Mouse (Mus musculus): ENCODE results near the gene Cyp4a10.
"Not testable (repeated sequence)": the region's sequence is repeated elsewhere in the genome, so short reads cannot be mapped to it uniquely, and the experiment has no call there.

Cyp4a10 gene

GRCm38 (mm10) chr4:115518000-115518399 is at the start of gene Cyp4a10:
TSS of gene Cyp4a10 (plus strand) at chr4:115518264.
- not testable (repeated sequence) for DNase-seq

GRCm38 (mm10) chr4:115473585-115473984 is 44.5 kb upstream of the Cyp4a10 start:
- not testable (repeated sequence) for DNase-seq

- DNase-seq = not testable (repeated sequence)
Measured at GRCm38 (mm10) chr4:115476051-115476450, 42.0 kb upstream of the Cyp4a10 start.

DNA sequence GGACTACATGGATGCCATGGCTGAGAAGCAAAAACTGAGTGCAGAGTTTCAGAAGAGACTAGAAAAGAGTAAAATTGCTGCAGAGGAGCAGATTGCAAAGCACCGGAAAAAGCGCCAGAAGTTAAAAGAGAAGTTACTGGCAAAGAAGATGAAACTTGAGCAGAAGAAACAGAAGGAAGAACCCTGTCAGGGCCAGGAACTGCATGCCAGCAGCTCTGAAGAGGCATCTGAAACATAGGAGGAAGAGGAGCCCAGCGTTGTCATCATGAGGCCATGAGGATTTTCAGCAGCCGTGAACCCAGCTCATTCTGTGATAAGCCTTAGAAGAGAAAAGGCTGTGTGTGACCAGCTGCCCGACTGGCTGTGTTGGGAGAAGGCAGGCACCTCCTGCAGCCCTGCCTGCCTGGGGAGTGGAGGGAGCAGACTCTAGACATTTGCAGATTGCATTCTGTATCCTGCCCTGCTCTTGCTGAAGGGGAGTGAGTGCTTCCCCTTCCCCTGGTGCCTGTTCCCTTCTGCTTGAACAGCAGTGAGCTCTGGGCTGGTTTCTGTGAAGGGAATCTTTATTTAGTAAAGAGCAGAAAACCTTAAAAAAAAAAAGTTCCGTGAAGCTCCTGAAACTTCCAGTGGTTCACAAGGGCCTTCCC is 36.9 kb upstream of the Cyp4a10 start:
- no peak for DNase-seq

- no peak for DNase-seq
Measured at GRCm38 (mm10) chr4:115496001-115496400, 22.1 kb upstream of the Cyp4a10 start, which contains the start of gene Cyp4a14. TSS of gene Cyp4a14 (minus strand) at chr4:115496142.

DNA sequence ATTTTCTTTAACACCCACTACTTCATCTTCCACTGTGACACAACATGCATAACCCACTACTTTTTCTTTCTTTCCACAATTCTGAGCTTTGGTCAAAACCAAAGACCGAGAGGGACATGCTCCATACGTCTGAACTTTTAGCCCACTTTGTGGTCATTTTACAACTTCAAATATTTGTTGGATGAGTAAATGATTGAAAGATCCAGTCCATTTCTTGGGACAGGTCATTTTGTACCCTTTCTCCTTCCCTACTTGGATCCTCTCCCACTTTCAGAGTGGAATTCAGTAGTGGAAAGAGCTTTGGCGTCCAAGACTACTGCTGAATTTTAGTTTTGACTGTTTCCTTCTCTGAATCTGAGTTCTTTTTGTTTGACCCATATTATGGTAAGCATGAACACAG is 20.6 kb upstream of the Cyp4a10 start:
- no peak for DNase-seq

DNA sequence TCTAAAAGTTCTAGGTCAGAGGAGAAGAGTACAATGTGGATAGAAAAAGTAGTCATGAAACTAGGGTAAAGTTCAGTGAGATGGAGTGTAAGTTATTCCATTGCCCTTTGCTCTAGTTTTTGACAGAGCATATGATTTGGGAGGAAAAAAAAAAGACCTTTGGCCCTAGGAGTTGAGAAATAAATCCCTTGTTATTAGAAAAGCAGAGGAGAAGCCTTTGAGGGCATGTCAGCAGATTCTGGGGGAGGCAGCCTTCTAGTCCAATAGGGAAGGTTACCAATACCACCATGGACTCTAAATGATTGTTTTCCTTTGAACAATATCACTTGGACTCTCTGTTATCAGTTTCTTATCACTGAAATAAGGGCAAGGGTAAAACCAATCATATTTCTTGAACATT is 4.1 kb upstream of the Cyp4a10 start:
- DNase-seq = not testable (repeated sequence)

DNA sequence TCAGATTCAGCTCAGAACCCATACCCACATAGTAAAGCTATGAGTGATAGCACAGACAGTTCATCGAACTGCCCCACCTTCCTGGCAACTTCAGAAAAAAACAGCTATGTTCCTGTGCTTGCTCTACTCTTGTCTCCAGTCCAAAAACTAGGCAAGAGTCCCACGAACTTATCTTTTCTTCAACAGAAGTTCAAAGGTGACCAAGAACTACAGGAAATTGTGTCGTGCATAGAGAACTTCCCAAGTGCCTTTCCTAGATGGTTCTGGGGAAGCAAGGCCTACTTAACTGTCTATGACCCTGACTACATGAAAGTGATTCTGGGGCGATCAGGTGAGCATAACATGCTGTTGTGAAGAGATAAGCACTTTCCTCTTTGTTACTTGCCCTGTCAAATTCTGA is 1.4 kb downstream of the Cyp4a10 start:
- DNase-seq = no peak

DNA sequence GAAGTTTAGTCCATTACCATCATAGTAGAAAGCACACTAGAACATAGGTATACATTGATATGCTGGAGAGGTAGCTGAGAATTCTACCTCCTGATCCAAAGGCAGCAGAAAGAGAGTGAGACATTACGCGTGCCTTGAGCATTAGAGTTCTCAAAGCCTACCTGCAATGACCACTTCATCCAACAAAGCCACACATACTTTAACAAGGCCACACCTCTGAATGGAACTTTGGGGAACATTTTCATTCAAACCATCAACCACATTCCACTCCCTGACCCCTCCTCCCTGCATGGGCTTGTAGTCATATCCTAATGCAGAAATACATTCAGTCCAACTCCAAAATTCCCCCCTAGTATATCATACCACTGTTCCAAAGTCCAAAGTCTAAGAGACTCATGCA is 3.7 kb downstream of the Cyp4a10 start:
- no peak for DNase-seq

- DNase-seq = no peak
Measured at GRCm38 (mm10) chr4:115545101-115545500, 27.0 kb downstream of the Cyp4a10 start.

DNA sequence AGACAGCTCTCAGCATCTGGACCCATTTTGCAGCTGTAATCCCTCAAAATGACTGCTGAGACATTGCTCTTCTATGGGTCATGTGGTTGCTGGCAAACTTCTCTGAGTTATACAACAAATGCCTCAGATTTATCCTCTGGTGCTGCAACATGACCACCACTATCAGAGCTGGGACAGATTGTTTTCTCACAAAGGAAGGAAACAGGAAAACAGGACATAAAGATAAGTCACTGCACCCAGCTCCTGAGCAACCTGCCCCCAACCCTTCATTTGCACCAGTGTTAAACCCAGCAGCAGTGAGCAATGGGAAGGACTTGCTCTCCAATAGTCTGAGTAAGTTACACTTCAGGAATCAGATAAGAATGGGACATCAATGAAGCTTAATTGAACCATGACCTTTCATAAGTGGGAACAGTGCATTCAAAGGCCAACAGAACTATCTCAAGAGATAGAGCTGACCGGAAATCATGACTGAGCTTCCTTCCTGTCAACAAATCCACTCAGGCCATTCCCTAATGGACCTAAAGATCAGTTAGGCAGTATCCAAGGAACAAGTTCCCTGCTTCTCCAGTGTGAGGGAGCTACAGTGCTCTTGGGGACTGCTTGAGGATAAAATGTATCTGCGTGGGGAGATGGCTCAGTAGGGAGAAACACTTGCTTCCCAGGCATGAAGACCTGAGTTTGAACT is 28.2 kb downstream of the Cyp4a10 start:
- no peak for DNase-seq

- no peak for DNase-seq
Measured at GRCm38 (mm10) chr4:115552726-115553125, 34.7 kb downstream of the Cyp4a10 start.

DNA sequence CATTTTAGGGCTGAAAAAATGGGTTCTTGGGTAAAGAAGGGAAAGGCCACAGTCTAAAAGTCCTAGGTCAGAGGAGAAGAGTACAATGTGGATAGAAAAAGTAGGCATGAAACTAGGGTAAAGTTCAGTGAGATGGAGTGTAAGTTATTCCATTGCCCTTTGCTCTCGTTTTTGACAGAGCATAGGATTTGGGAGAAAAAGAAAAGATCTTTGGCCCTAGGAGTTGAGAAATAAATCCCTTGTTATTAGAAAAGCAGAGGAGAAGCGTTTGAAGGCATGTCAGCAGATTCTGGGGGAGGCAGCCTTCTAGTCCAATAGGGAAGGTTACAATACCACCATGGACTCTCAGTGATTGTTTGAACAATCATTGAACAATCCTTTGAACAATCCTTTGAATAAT is 37.4 kb downstream of the Cyp4a10 start:
- no peak for DNase-seq

GRCm38 (mm10) chr4:115557861-115558561 is 39.9 kb downstream of the Cyp4a10 start:
- no peak for DNase-seq

GRCm38 (mm10) chr4:115561236-115561635 is 43.2 kb downstream of the Cyp4a10 start:
- DNase-seq = not testable (repeated sequence)

- no peak for DNase-seq
Measured at GRCm38 (mm10) chr4:115563401-115563800, 45.3 kb downstream of the Cyp4a10 start, which contains the start of gene Cyp4a31. TSS of gene Cyp4a31 (plus strand) at chr4:115563649.

GRCm38 (mm10) chr4:115564469-115565225 is 46.6 kb downstream of the Cyp4a10 start:
- DNase-seq = not testable (repeated sequence)

- DNase-seq = no peak
Measured at GRCm38 (mm10) chr4:115575255-115575654, 57.2 kb downstream of the Cyp4a10 start.

DNA sequence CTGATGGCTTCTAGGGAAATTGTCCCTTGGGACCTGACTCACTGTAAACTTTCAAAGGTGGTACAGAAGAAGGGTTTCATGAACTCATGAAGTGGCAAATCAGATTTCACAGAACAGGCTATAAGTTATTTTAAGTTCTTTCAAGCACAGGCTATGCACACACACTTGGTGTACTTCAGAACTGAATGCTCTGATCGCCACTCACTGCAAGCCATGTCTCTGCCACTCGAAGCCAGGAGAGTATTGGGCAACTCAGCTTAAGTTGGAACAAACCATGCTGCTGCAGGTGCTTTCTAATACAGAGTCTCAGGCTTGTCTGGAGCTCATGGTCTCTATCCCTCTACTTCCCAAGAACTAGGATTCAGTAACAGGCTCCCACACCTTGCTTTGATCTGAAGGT is 57.7 kb downstream of the Cyp4a10 start:
- DNase-seq = no peak

DNA sequence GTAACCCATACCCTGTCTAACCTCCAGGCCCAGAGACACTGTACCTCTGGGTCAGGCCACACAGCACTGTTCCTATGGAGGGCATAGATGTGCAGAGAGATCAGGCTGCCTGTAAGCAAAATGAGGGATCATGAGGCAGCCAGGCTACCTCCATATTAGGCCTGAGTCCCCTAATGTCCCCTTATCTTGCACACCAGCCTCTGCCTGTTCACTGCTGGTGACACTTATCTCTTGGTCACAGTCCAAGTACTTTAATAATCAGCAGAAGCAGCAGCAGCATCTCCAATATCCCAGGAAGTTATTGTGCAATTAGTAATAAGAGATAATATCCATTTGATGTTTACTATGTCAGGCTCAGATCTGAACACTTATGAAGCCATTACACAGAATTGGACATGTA is 65.0 kb downstream of the Cyp4a10 start:
- no peak for DNase-seq

Measured in cerebellum, adult 9-10 months (tissue).